Mouse (Mus musculus): ENCODE results near the gene Tmem200b.

- no peak for TF ChIP-seq CTCF (IDR thresholded peaks at IDR 0.05; ENCODE audit: control insufficient read depth, insufficient read depth, insufficient replicate concordance, low read depth, low read length)
- no peak for TF ChIP-seq POLR2A (IDR thresholded peaks at IDR 0.05; ENCODE audit: control insufficient read depth, low read depth, low read length)
Measured at GRCm38 (mm10) chr4:131949903-131950302, 28.3 kb downstream of the Tmem200b start.
